Mouse (Mus musculus) thymus, postnatal 0 days (tissue): Measurements from ENCODE around the gene Fstl3. TPM values are rescaled to one million over a fixed set of nuclear protein-coding genes. Genes with fewer than 3 reads are reported as not detected.
A peak's percentile ranks its signal among the peaks of the same experiment; 100 is the strongest.

Experiments
- DNase-seq: peaks from one replicate; pipeline ENCODE4 v3.0.0-alpha.2; 2015; ENCODE audit warnings: low spot score
- polyA plus RNA-seq: library from polyadenylated mRNA; unstranded; fragments of >200 nt; fragmentation: Nextera tagmentation; extraction: Ambion mirVana; gene quantifications from 2 replicates; pipeline ENCODE4 v1.2.1, GENCODE M21; 2015

Gene Fstl3
- polyA plus RNA-seq, 1 experiment from 2014 or later, result 6.0 TPM

DNA sequence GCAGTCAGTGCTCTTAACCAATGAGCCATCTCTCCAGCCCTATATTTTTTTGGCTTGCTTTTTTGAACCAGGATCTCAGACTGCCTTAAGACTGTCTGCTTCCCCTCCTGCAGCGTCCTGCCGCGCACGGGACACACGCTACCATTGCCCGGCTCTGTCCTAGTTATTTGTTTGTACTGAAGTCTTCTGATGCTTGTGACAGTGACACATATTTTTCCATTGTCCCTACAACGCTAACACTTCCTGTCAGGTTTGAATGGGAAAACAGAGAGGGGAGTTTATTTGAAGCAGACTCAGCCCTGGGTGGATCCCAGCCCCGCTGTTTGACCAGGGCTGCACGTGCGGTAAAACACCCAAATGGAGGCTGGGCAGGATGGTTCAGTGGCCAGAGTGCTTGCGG lies 31.7 kb downstream of the Fstl3 start:
- DNase-seq, result no peak

DNA sequence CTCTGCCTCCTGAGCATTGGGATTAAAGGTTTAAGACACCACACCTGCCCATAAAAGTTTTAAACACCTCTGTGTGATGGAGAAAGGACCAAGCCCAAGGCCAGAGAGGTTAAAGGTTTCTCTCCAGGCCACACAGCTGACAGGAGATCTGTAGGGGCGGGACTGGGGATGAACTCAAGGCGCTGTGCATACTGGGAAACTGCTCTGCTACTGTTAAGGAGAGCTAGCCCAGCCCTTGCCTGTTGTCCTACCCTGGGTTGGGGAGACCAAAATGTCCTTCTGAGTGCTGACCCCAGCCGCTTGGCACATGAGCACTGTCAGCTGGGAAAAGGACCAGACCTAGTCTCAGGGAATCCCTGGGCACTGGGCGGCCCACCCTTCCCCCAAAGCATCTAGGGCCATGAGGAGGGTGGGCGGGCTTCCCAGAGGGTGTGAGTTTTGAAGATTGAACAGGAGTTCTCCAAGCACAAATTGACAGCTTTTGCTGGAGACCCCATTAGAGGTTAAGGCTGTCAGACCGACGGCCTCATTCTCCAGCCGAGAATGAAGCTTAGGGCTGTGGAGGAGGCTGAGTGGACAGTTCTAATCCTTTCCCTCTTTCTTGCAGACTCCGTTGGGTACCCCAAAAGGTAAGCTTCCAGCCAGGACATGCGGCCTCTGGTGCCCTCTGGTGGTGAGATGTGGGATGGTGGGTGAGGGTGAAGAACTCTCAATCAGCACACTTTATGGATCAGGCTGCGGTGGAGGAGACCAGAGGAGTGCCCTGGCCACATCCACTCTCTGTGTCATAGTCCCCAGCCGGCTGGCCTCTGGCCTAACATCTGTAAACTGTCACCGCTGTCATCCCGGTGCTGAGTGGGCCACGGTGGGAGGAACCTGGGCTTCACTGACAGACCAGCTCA lies 34.9 kb downstream of the Fstl3 start:
- peak; percentile 85 for DNase-seq

DNA sequence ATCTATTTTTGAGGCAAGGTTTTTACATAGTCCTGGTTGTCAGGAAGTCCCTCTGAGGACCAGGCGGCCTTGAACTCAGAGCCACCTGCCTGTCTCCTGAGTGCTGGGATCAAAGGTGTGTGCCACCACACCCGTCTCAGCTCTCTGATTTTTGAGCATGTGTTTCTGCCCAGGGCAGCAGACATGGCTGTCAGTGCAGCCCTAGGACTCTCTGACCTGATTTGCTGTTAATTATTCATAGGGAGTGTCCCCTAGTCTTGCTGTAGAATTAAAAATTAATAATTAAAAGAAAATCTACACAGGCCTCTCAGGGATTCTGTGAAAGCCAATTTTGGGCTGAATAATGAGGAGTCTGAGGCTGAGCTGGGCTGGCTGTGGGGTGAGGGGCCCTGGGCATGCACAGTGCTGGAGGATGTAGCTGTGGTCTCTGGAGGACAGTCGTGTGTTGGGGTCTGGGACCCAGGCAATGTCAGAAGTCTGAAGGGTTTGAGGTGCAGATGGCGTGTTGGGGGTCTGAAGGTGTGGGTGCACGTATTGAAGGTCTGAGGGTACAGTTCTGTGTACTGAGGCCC lies 37.3 kb downstream of the Fstl3 start:
- DNase-seq, result no peak

DNA sequence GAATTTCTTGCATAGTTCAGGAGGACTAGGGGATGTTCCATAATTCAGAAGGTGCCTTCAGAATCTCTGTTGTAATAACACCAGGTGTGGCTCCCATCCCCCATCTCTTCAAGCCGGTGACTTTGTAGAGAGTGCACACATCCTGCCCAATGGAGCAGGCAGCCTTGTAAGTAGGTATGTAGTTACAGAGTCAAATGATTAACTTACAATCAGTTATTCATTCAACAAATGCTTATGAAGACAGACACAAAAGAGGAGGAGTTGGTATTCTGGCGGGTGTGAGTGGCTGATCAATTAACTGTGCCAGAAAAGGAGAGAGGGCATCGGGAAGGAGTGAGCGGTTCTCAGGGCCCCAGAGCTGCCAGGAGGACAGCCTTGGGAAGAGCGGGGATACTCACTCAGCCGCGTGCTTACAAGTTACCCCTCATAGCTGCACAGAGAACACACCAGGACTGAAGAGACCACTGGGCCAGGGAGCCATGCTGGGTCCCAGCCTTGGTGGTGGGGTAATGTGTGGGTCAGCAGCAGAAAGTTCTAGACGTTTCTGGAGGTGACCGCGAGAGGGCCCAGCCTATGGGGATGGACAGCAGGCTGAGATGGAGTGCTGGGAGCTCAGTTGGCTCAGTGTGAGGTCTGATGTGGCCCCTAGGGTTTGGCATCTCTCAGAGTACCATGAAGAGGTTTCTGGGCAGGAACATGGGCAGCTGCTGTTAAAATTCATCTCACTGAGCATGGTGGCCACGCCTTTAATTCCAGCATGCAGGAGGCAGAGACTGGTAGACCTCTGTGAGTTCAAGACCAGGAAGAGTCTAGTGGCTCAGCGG lies 38.8 kb downstream of the Fstl3 start:
- DNase-seq, result peak; percentile 53

DNA sequence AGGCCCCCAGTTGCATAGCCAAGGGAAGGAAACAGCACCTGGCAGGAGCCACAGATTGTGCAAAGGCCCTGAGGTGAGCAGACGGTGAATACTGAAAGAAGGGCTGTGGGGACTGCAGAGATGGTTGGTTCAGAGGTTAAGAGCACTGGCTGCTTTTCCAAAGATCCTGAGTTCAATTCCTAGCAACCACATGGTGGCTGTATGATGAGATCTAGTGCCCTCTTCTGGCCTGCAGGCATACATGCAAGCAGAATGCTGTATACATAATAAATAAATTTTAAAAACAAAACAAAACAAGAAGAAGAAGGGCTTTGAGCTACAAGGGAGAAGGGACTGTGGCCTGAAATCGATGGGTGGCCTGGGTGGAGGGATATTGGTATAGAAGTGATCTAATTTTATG lies 40.0 kb downstream of the Fstl3 start:
- no peak for DNase-seq

DNA sequence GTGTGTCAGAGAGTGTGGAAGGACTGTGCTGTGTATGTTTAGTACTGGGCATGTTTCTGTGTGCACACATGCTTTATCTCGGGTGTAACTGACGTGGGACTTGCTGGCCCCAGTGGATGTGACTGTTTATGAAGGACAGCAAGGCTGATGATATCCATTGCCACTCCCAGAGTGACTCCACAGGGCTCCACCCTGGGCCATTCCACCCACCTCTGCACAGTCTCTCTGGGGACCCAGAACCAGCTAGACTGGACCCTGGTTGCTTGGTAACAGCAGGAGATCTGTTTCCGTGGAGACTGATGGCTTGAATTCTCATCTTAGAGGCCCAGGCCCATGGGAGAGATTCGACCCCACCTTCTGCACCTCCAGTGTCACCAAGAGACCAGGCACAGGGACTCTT lies 41.2 kb downstream of the Fstl3 start:
- DNase-seq, result no peak

DNA sequence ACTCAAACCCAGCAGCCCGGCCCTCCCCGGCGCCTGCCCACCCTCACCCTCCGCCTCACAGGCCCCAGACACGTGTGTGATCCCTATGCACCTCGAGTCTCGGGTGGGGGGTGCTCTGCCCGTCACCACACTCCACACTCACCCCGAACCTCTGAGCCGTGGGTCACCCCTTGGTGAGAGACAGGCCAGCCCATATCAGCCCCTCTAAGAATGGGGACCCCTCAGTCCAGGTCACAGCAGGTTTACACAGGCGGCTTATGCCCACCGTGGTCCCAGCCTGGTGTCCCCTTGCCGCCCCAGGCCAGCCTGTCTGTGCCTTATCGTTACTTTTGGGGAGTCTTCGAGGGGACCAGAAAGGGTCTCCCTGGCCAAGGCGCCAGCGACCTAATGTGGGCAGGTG lies 42.5 kb downstream of the Fstl3 start:
- no peak for DNase-seq

DNA sequence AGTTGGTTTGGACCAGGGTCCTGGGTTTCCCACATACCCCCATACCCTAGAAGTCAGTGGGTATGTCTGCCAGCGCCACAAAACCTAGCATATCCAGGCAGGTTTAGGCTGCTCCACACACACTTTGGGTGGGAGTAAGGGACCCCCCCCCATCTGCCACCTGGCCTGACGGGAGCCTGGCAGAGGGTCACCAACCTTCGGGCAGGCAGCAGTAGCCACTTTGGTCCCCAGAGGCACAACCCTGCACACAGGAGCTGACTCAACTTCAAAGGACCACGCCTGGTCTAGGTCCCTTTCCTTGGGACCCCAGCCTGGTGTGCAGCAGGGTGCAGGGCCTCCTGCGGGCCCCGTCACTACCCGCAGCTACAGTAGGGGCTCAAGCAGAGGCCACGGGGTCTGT lies 43.2 kb downstream of the Fstl3 start:
- no peak for DNase-seq

DNA sequence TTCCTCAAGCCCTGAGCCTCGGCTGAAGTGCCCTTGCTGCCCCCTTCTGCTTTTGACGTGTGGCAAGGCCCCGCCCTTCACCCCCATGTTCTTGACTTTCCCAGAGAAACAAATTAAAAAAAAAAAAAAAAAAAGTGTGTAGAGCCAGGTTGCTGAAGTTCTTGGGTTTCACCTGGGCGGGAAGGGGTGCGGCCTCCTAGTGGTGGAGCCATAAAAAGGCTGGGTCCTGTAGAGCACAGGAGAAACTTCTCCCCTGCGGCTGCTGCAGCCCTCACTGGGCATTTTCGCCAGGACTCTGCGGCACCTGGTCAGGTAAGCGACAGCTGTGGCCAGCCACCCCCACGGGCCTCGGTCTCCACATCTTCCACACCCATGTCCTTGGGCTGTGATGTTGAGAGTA lies 43.7 kb downstream of the Fstl3 start, which contains the start of gene Misp:
Gene Misp, plus strand, starts transcription at position 208 of the 400 bp plus-strand sequence.
- DNase-seq, result no peak

DNA sequence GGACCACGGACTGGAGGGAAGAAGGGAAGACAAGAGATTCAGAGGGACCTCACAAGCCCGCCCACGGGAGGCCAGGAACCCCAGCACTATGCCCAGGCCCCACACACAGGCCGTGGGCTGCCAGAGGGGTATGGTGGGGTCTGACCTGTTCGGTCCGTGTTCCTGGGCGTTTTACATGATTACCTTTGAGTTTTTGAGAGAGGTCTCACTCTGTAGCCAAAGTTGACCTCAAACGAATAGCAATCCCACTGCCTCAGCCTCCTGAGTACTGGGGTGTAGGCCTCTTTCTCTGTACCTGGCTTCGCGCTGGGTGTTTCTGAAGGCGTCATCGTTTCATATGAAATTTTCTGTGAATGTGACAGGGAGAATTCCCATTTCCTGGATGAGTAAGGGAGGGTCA lies 44.7 kb downstream of the Fstl3 start:
- no peak for DNase-seq

DNA sequence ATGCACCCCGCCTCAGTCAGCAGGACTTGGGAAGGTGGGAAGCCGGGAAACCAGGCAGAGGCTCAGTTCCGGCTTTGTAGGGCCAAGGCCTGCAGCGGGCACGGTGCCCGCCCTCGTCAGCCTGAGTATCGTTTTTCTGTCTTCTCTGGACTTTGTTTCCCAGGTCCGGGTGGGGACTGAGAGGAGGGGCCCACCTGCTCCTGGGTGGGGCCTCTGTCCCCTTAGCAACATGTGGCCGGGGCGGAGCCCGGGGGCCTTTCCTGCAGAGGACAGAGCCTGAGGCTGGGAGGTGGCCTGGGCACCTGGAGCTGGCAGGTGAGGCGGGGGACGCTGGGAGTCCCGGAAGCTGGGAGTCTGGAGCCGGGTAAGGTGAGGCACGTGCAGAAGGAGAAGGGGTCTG lies 45.3 kb downstream of the Fstl3 start:
- DNase-seq, result no peak

DNA sequence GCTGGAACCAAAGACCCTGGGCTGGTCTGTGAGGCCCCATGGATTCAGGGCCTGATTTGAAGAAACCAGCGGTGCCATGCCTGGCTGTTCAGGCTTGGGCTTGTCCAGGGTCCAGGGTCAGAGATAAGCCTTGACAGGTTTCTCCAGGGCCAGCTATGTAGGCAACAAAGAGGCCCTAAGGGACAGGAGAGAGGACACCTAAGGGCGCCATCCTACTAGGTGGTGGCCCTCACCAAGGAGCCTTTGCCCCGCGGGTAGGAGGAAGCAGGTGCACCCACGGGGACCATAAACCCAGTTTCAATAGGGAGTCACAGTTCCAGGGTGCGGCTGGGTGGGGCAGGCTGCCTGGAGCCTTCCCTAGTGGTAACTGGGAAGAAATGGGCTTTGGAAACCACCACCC lies 45.9 kb downstream of the Fstl3 start:
- DNase-seq, result no peak

DNA sequence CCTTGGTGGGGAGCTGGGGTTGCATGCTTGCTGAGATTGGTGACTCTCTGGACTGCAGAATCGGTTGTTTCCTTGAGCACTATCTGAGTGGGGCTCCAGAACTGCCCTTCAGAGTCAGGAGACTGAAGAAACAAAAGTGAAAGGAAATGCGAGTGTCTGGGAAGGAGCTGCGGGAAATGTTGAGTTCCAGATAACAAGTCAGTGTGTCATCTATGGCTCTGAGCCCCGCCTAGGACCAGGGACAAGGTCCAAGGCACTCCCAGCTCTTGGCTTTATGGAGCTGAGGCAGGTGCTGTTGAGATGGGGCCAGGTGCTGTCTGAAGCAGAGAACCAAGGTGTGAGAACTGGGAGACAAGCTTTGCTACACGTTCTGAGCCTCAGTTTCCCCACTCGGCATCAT lies 47.3 kb downstream of the Fstl3 start:
- no peak for DNase-seq

DNA sequence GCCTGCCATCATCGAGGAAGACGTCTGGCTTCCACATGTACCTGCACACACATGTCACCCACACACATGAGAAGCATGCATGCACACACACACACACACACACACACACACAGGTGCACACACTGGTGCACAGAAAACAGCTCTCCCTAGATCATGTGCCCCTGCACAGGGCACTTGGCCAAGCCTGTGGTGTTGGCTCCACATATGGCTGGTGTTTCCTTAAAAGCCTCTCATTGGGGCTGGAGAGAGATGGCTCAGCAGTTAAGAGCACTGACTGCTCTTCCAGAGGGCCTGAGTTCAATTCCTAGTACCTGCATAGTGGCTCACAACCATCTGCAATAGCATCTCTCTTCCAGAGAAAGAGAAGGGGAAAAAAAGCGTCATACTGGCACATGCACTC lies 54.5 kb downstream of the Fstl3 start:
- no peak for DNase-seq

Other genes with a start within 250 kb of the Fstl3 start
- gene Plpp2, start 243.5 kb upstream of the Fstl3 start, polyA plus RNA-seq, result 3.3 and 4.2 TPM in 2 replicates
- 32.4 and 32.7 TPM in 2 replicates for gene Mier2, start 222.1 kb upstream of the Fstl3 start, polyA plus RNA-seq
- gene Theg, start 189.9 kb upstream of the Fstl3 start, polyA plus RNA-seq, result not detected in 2 replicates
- gene C2cd4c, start 163.2 kb upstream of the Fstl3 start, polyA plus RNA-seq, result not detected in 2 replicates
- 0.24 and 0.26 TPM in 2 replicates for gene Shc2, start 139.4 kb upstream of the Fstl3 start, polyA plus RNA-seq
- 0.10 TPM in 1 of 2 replicates, not detected in the other for gene Odf3l2, start 131.5 kb upstream of the Fstl3 start, polyA plus RNA-seq
- gene Madcam1, start 112.7 kb upstream of the Fstl3 start, polyA plus RNA-seq, result 2.4 and 3.4 TPM in 2 replicates
- 56.0 and 58.2 TPM in 2 replicates for gene Tpgs1, start 107.9 kb upstream of the Fstl3 start, polyA plus RNA-seq
- gene Cdc34, start 95.1 kb upstream of the Fstl3 start, polyA plus RNA-seq, result 138 and 141 TPM in 2 replicates
- 0.35 and 0.48 TPM in 2 replicates for gene Gzmm, start 88.3 kb upstream of the Fstl3 start, polyA plus RNA-seq
- gene Bsg, start 72.8 kb upstream of the Fstl3 start, polyA plus RNA-seq, result 376 and 398 TPM in 2 replicates
- 0.05 TPM in 1 of 2 replicates, not detected in the other for gene Hcn2, start 60.6 kb upstream of the Fstl3 start, polyA plus RNA-seq
- gene Polrmt, start 30.7 kb upstream of the Fstl3 start, polyA plus RNA-seq, result 35.2 and 39.5 TPM in 2 replicates
- gene Fgf22, start 22.2 kb upstream of the Fstl3 start, polyA plus RNA-seq, result 0.23 TPM in 1 of 2 replicates, not detected in the other
- gene Rnf126, start 10.3 kb upstream of the Fstl3 start, polyA plus RNA-seq, result 74.1 and 80.0 TPM in 2 replicates
- 31.6 and 32.5 TPM in 2 replicates for gene Prss57, start 13.7 kb downstream of the Fstl3 start, polyA plus RNA-seq
- 50.5 and 51.3 TPM in 2 replicates for gene Palm, start 16.3 kb downstream of the Fstl3 start, polyA plus RNA-seq
- gene Misp, start 43.7 kb downstream of the Fstl3 start, polyA plus RNA-seq, result 7.5 and 10.5 TPM in 2 replicates
- 217 and 246 TPM in 2 replicates for gene Ptbp1, start 77.2 kb downstream of the Fstl3 start, polyA plus RNA-seq
- 1.7 TPM in 2 replicates for gene Prtn3, start 97.2 kb downstream of the Fstl3 start, polyA plus RNA-seq
- gene Plppr3, start 97.4 kb downstream of the Fstl3 start, polyA plus RNA-seq, result 3.3 and 3.4 TPM in 2 replicates
- gene Elane, start 109.0 kb downstream of the Fstl3 start, polyA plus RNA-seq, result 0.30 and 0.74 TPM in 2 replicates
- gene Cfd, start 113.6 kb downstream of the Fstl3 start, polyA plus RNA-seq, result 4.2 TPM in 1 of 2 replicates, not detected in the other
- 32.6 and 39.1 TPM in 2 replicates for gene Med16, start 131.7 kb downstream of the Fstl3 start, polyA plus RNA-seq
- gene Gm26602, start 133.6 kb downstream of the Fstl3 start, polyA plus RNA-seq, result 5.3 and 15.5 TPM in 2 replicates
- gene Kiss1r, start 139.7 kb downstream of the Fstl3 start, polyA plus RNA-seq, result 0.48 and 1.2 TPM in 2 replicates
- 129 and 131 TPM in 2 replicates for gene R3hdm4, start 143.9 kb downstream of the Fstl3 start, polyA plus RNA-seq
- gene Arid3a, start 149.8 kb downstream of the Fstl3 start, polyA plus RNA-seq, result 3.7 TPM in 2 replicates
- 77.5 and 85.8 TPM in 2 replicates for gene Wdr18, start 182.9 kb downstream of the Fstl3 start, polyA plus RNA-seq
- 0.09 and 0.20 TPM in 2 replicates for gene Grin3b, start 193.4 kb downstream of the Fstl3 start, polyA plus RNA-seq
- gene Tmem259, start 207.1 kb downstream of the Fstl3 start, polyA plus RNA-seq, result 19.4 and 25.8 TPM in 2 replicates
- 137 and 152 TPM in 2 replicates for gene Cnn2, start 211.3 kb downstream of the Fstl3 start, polyA plus RNA-seq
- 5.2 and 5.8 TPM in 2 replicates for gene Abca7, start 219.2 kb downstream of the Fstl3 start, polyA plus RNA-seq
- gene Arhgap45, start 239.4 kb downstream of the Fstl3 start, polyA plus RNA-seq, result 179 and 206 TPM in 2 replicates